Mouse (Mus musculus) C2C12 (cell line): ENCODE measurements around the gene Rftn1. TPM values are rescaled to one million over a fixed set of nuclear protein-coding genes. Genes with fewer than 3 reads are reported as not detected.

Source experiments
- H3K27me3 ChIP-seq: one replicate; pipeline ENCODE4 v1.6.1; 2011; ENCODE audit not compliant: control insufficient read depth, insufficient read depth, insufficient read length
- H3K36me3 ChIP-seq: one replicate; pipeline ENCODE4 v1.6.1; 2011; ENCODE audit not compliant: control insufficient read depth, insufficient read depth
- H3K4me3 ChIP-seq: one replicate; pipeline ENCODE4 v1.5.1; 2011; ENCODE audit warnings: mild to moderate bottlenecking, control low read depth; ENCODE audit not compliant: poor library complexity, insufficient read depth, severe bottlenecking
- H3K79me2 ChIP-seq: one replicate; pipeline ENCODE4 v1.6.1; 2011; ENCODE audit not compliant: control insufficient read depth, insufficient read depth
- H3K79me3 ChIP-seq: one replicate; pipeline ENCODE4 v1.6.1; 2011; ENCODE audit warnings: low read depth, control low read depth
- H3ac ChIP-seq: one replicate; pipeline ENCODE3; 2011; ENCODE audit warnings: low read depth; ENCODE audit not compliant: control insufficient read depth, insufficient read length
- CEBPB ChIP-seq: IDR thresholded peaks from one replicate; pipeline ENCODE4 v1.6.1; 2011; ENCODE audit warnings: low read depth, mild to moderate bottlenecking, control low read depth, moderate library complexity
- CTCF ChIP-seq: IDR thresholded peaks from one replicate; pipeline ENCODE4 v1.5.1; 2011; ENCODE audit not compliant: control insufficient read depth, insufficient read depth, insufficient read length
- FOSL1 ChIP-seq: IDR thresholded peaks from one replicate; pipeline ENCODE4 v1.8.0; 2011; ENCODE audit warnings: mild to moderate bottlenecking, low read length; ENCODE audit not compliant: poor library complexity, insufficient read depth, severe bottlenecking
- MAX ChIP-seq: IDR thresholded peaks from one replicate; pipeline ENCODE4 v1.6.1; 2011; ENCODE audit warnings: mild to moderate bottlenecking, control low read depth
- MYOD1 ChIP-seq: IDR thresholded peaks from one replicate; pipeline ENCODE4 v1.6.1; 2011; ENCODE audit warnings: low read depth; ENCODE audit not compliant: control insufficient read depth, insufficient read length
- MYOG ChIP-seq: IDR thresholded peaks from one replicate; pipeline ENCODE4 v1.6.1; 2011; ENCODE audit not compliant: control insufficient read depth, insufficient read length; ENCODE audit errors: extremely low read depth
- USF1 ChIP-seq: IDR thresholded peaks from one replicate; pipeline ENCODE4 v1.6.1; 2011; ENCODE audit warnings: low read depth, mild to moderate bottlenecking, control low read depth, moderate library complexity
- long read RNA-seq, 2 experiments: library from polyadenylated mRNA; unstranded; transcript quantifications; one replicate each; pipeline ENCODE4 v2.0.0; 2019 to 2020
- polyA plus RNA-seq: library from polyadenylated mRNA; unstranded; fragments of >200 nt; fragmentation: generic; extraction: Trizol; gene quantifications from one replicate; pipeline ENCODE4 v1.2.1, GENCODE M21; 2012; ENCODE audit warnings: missing spikeins

Rftn1 gene
- 0.35 TPM for polyA plus RNA-seq
- long read RNA-seq, experiment 1, full-length matches to known transcripts, result 1 of 1 reads
- long read RNA-seq, experiment 1, partial matches to known transcripts, result 0 of 1 reads
- long read RNA-seq, experiment 1, other reads (novel, unspliced or antisense), result 0 of 1 reads
- long read RNA-seq, experiment 2, full-length matches to known transcripts, result 34 of 34 reads
- long read RNA-seq, experiment 2, partial matches to known transcripts, result 0 of 34 reads
- long read RNA-seq, experiment 2, other reads (novel, unspliced or antisense), result 0 of 34 reads

DNA sequence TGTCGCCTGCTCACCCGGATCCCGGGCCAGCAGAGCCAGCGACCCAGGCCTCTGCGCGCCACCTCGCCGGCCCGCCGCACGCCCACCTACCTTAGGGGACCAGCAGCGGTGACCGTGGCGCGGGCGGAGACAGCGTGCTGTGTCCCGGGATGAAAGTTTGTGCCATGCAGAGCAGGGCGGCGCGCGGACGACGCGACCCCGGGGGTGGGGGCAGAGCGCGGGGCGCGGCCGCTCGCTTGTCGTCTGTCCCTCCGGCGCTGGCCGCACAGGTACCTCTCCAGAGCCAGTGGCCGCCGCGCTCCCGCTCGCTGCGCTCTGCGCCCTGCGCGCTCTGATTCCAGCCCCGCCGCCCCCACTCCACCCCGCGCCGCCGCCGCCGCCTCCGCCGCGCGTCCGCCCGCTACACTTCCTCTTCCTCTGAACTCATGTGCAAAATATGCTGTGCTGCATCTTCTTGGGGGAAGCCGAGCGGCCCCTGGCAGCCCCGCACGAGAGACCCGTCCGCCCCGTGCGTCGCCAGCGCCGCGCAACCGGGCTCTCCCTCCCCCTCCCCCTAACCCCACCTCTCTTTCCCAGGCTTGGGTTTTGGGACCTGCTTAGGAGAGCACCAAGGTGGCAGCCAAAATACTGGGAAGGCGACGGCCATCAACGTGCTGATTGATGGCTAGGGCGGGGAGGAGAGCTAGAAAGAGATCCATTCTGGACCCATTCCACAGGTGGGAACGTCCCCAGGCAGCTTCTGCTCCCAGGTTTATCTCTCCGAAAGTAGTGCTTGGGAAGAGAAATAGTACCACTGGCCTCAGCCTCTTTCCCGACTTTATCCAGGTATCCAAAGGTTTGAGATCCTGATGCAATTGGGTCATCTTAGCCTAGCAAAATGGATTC lies at the start of gene Rftn1:
Gene Rftn1, minus strand, starts transcription at position 544 of the 885 bp plus-strand sequence.
- Histone ChIP-seq H3K79me3 (no peaks in the 10 kb centered on the region), H3K79me2 (no peaks in the 10 kb centered on the region), H3ac (no peak within 1 kb of the TSS), H3K27me3 (no peaks in the 10 kb centered on the region), H3K4me3 (no peak within 1 kb of the TSS), H3K36me3 (no peaks in the 10 kb centered on the region)
- TF ChIP-seq CTCF, result no peak
- TF ChIP-seq FOSL1, result no peak
- no peak for TF ChIP-seq USF1

DNA sequence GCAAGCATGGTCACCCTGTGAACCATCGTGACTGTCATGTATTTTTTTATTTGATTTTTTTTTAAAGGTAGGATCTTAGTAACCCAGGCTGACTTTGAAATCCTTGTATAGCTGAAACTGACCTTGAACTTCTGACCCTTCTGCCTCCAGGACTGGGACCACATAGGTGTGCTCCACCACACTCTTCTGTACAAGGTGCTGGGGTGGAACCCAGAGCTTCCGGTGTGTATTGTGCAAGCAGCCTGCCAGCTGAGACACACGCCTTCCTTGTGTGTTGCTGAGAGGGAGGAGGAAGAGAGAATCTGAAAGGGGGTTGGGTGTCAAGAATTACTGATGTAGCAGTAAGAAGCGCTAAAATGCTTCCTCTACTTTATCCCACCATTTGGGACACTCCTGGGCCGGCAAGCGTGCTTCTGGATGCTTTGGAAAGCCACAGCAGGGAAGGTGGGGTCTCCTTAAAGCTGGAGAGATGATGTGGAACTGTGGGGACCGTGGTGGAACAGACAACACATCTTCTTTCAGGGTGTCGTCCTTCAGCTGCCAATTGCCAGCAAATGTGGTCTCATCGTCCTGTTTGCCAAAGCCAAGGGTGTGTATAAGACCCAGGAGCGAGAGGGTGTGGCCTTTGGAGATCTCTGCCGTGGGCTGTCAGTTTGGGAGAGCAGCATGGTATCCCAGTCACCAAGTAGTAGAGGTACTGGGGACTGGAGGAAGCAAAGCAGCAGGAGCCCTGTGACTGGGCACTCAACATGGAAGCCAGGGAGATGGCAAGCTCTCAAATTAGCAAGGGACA lies 47.5 kb upstream of the Rftn1 start:
- no peaks in the 10 kb centered on the region for H3K79me2 ChIP-seq
- H3K27me3 ChIP-seq, result no peaks in the 10 kb centered on the region
- TF ChIP-seq FOSL1 (no peak), CTCF (no peak), MYOD1 (no peak), MAX (no peak), MYOG (no peak)
- H3ac ChIP-seq, result no peak overlapping the region
- H3K79me3 ChIP-seq, result no peaks in the 10 kb centered on the region
- no peaks in the 10 kb centered on the region for H3K36me3 ChIP-seq
- H3K4me3 ChIP-seq, result no peak overlapping the region

DNA sequence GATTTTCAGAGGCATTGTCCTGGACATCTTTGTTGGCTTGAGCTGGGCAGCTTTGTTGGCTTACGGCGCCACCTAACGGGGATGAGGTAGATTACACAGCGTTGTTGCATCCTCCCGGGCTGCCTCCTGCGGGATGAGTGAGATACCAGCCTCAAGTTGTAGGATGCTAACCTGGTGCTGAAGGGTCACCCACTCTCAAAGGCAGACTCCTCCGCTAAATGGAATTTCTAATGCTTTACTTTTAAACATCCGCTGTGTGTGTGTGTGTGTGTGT lies 46.9 kb upstream of the Rftn1 start:
- Histone ChIP-seq H3K27me3 (no peaks in the 10 kb centered on the region), H3K36me3 (no peaks in the 10 kb centered on the region), H3ac (no peak overlapping the region), H3K79me3 (no peaks in the 10 kb centered on the region), H3K79me2 (no peaks in the 10 kb centered on the region), H3K4me3 (no peak overlapping the region)
- TF ChIP-seq USF1 (no peak), CTCF (peak; percentile 73)

DNA sequence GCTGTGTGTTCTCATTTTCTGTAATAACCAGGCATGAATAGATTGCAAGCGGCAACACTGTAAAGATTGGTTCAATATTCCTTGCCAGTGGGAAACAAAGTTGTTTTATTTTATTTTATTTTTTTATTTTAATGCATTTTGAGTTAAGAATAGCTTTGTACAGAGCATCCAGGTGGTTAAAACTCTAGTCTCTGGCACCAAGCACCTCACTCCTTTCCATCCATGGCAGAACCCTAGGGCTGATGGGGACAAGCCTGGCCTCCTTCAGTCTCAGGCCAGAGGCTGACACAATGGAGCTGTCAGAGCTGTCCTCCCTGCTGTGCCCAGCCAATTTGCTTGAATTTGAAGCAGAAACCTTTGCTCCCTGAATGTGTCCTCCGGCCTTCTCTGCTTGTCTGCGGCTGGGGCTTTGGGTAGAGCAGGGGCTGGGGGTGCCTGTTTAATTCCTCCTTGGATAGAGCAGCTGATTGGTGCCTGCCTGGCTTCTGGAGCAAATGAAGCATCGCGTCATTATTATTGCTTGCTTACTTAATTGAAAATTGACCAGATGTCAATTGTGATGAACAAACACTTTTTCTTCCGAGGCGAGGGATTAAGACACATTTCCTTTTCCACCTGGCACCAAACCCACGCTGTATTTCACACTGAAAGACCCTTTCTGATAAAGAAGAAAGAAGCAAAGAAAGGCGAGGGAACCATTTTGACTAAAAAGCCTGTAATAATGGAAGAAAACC lies 46.4 kb upstream of the Rftn1 start:
- no peaks in the 10 kb centered on the region for H3K27me3 ChIP-seq
- no peaks in the 10 kb centered on the region for H3K79me2 ChIP-seq
- H3K36me3 ChIP-seq, result no peaks in the 10 kb centered on the region
- no peak for TF ChIP-seq MAX
- no peak for TF ChIP-seq FOSL1
- TF ChIP-seq CTCF, result no peak
- TF ChIP-seq CEBPB, result no peak
- TF ChIP-seq MYOG, result no peak
- H3K4me3 ChIP-seq, result no peak overlapping the region
- no peak overlapping the region for H3ac ChIP-seq
- H3K79me3 ChIP-seq, result no peaks in the 10 kb centered on the region

DNA sequence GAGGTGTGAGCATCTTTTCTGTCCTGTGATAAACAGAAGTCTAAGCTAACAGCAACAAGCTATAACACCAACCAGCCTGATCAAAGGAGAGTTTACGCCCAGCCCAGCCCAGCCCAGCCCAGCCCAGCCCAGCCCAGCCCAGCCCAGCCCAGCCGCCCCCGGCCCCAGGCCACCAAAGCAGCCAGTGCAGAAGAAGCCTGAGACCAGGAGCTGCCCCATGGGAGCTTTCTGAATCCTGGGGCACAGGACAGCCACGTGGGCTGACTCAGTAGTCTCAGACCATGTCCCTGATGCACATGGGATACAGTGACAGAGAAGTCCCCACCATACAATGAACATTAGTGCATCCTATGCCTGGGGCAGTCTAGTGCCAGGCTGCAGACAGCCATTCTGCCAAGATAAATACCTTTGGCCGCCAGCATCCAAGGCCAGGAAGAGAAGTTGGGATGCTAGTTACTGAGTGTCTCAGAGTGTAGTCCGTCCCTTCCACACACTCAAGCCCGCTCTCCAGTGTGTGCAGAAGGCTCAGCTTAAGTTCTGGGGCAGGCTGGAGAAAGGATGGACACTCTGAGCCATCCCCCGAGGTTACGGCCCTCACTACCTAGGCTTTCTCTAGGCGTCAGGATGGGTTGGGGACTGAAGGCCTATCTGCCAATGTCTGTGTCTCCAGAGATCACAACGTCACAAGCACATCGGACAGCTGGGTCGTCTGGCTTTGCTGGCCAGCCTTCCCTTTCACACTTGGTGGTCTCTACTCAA lies 45.6 kb upstream of the Rftn1 start:
- Histone ChIP-seq H3K27me3 (no peaks in the 10 kb centered on the region), H3K79me2 (no peaks in the 10 kb centered on the region), H3K36me3 (no peaks in the 10 kb centered on the region), H3K79me3 (no peaks in the 10 kb centered on the region), H3ac (no peak overlapping the region), H3K4me3 (no peak overlapping the region)
- TF ChIP-seq CEBPB, result no peak
- no peak for TF ChIP-seq CTCF
- no peak for TF ChIP-seq MYOG
